Mouse (Mus musculus): ENCODE measurements around the gene Stxbp4.

The Stxbp4 gene

GRCm38 (mm10) chr11:90464046-90464595 is 173.8 kb downstream of the Stxbp4 start:
- DNase-seq (ENCODE audit: low spot score in 2 of 2), result no peak

GRCm38 (mm10) chr11:90460458-90460857 is 177.4 kb downstream of the Stxbp4 start:
- no peak for DNase-seq (ENCODE audit: low spot score in 2 of 2)

GRCm38 (mm10) chr11:90452134-90452533 is 185.8 kb downstream of the Stxbp4 start:
- DNase-seq (ENCODE audit: low spot score in 2 of 2), result no peak

- no peak for DNase-seq (ENCODE audit: low spot score in 2 of 2)
Observed at GRCm38 (mm10) chr11:90451506-90451905, 186.4 kb downstream of the Stxbp4 start.

DNA sequence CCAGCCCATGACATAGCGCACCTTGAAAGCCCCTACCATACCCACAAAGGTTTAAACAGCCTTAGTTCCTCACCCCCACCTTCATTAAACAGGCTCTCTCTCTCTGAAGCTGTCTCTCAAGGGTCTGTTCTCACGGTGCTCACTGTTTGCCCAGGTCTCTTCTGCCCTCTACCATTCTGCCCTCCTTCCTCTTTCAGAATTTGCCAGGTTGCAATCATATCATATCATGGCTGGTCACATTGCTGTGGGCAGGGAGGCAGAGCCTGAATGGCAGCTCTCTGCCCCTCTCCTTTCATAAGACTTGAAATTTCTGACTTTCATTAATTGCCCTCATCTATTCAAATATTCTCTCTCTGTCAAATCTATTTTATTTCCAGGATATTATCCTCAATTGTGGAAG is 195.4 kb downstream of the Stxbp4 start:
- DNase-seq (ENCODE audit: low spot score in 2 of 2), result no peak

GRCm38 (mm10) chr11:90440851-90441250 is 197.0 kb downstream of the Stxbp4 start:
- no peak for DNase-seq (ENCODE audit: low spot score in 2 of 2)

GRCm38 (mm10) chr11:90438768-90439167 is 199.1 kb downstream of the Stxbp4 start:
- no peak for DNase-seq (ENCODE audit: low spot score in 2 of 2)

Measured in frontal cortex, postnatal 25 days (tissue).